Mouse (Mus musculus) megakaryocyte, adult 5-6 weeks (primary cell): ENCODE results near the gene Bcas3. TPM values are rescaled to one million over a fixed set of nuclear protein-coding genes. Genes with fewer than 3 reads are reported as not detected.
A peak's percentile ranks its signal among the peaks of the same experiment; 100 is the strongest.

Experiments used
- ATAC-seq: 2 replicates; pipeline ENCODE4 v1.8.0; 2016; ENCODE audit warnings: mild to moderate bottlenecking, inconsistent platforms; ENCODE audit not compliant: poor library complexity, severe bottlenecking
- total RNA-seq, 2 experiments: library from RNA; stranded (forward) in 1 of 2; stranded (reverse) in 1 of 2; fragments of 153-499, 151-499 nt in 1 of 2; fragments of 221-1000, 200-1000 nt in 1 of 2; gene quantifications; 2 replicates each; pipeline versions ENCODE4 v1.2.3 to v1.2.4; 2015 to 2017

Bcas3 gene
- total RNA-seq, 2 experiments from 2014 or later: 12.8 to 14.5 TPM

DNA sequence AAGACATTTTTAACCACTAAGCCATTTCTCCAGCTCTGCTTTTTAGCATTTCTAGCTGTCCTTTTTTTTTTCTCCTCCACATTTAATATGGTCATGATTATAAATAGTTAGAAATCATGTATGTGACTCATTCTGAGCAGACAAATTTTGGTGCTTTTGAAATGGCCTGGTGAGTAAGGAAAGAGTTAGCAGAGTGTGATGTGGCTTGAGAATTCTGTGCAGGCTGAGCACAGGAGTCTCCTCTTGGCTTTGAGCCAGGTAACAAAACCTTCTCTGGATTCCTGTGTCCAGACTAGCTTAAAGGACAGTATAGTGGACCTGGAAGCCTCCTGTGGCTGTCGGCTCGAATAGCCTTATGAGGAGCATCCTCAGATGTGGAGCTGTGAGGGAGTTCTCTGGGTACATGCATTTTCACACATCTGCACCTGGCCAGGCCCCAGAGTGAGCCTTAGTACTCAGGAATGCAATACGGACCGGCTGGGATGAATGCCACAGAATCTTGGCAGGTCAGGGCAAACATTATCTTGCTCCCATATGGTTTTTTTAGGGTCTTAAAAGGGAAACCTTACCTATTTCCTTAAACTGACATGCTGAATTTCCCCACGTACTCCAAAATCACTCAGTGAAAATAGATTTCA lies 256.5 kb downstream of the Bcas3 start:
- no peak for ATAC-seq

GRCm38 (mm10) chr11:85613035-85613434 lies 260.1 kb downstream of the Bcas3 start:
- no peak for ATAC-seq

GRCm38 (mm10) chr11:85613586-85613985 lies 260.6 kb downstream of the Bcas3 start:
- ATAC-seq: no peak

- no peak for ATAC-seq
These were observed 261.5 kb downstream of the Bcas3 start for GRCm38 (mm10) chr11:85614431-85614830.

DNA sequence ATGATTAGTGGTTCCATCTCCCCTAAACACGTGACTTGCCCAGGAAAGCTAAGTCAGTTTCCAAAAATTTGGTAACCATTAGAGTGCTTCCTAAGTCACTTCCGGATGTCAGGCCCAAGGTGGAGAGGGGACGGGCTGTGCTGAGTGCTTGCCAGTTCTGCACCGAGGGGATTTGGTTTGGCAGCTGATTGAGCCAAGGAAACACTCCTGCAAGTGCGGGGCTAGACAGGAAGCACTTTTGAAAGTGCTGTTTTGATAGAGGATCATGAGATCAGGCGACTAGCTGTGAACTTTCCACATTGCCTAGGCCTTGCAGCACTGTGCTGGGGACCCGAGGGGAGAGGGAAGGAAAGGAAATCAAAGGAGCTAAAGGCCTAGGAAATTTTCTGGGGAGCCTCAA lies 262.5 kb downstream of the Bcas3 start:
- ATAC-seq: no peak

- ATAC-seq: no peak
These were observed 268.5 kb downstream of the Bcas3 start for GRCm38 (mm10) chr11:85621486-85621885.

GRCm38 (mm10) chr11:85621994-85622393 lies 269.0 kb downstream of the Bcas3 start:
- ATAC-seq: no peak

DNA sequence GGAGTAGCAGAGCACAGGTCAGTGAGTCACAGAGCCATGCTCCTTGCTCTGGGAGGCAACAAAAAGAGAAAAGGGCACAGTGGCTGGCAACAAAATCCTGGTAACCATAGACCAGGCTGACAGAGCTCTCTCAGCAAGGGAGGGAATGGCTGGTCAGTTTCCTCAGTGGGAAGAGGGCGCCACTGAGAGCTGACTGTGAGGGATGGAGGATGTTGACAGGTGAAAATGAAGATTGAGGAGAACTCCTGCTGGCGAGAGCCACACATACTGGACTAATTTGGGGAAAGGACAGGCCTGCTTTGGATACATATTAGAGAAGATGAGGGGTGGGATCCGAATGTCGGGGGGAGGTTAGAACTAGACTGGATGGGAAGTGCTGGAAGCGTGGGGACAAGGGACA lies 272.2 kb downstream of the Bcas3 start:
- no peak for ATAC-seq

DNA sequence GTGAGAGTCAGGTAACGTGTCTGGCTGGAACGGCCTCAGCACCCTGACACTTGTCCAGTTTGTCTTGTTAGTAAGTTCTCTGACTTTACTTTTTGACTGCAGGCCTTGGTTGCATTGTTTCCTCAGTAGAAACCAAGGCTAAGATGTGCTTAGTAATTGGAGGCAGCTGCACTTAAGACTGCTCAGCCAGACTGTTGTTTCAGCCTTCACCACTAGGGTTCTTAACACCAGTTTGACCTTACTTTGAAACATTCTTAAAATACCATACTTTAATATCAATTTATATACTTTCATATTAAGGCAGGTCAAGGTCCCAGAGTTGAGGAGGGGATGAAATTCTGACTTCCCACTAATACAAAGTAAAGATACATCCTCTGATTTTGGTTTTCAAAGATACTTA lies 273.9 kb downstream of the Bcas3 start:
- no peak for ATAC-seq

GRCm38 (mm10) chr11:85627405-85627804 lies 274.4 kb downstream of the Bcas3 start:
- ATAC-seq: no peak

DNA sequence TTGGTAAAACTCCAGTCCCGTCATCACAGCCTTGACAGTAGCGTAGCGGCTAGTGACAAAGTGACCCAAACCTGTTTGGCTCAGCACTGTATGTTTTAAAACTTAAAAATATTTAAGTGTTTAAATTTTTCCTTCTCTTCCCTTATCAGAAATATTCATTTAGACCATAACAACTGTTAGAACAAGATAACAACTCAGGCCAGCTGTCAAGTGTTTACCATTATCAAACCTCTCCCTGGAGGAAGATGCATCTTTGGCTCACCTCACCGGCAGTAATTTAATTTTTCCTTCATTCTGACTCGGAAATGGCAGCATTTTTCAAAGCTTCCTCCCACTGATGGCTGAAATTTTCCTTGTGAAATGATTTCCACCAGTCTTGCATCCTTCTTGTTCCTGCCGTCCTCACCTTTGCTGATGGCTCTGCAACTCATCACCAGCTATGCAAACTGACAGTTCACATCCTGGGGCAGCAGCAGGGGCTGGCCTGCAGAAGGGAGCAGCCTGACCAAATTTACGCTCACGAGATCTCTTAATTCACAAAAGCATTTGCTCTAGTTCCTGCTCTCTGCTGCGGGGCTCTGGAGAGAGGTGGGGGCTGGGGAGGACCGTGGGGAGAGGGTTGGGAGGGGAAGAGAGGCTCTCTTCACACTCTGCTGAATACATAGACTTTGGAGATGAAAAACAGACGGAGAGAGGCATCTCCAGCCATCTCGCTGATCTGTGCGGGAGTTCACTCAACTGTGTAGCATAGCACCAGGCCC lies 275.5 kb downstream of the Bcas3 start:
- no peak for ATAC-seq

GRCm38 (mm10) chr11:85632568-85632981 lies 279.6 kb downstream of the Bcas3 start:
- no peak for ATAC-seq

DNA sequence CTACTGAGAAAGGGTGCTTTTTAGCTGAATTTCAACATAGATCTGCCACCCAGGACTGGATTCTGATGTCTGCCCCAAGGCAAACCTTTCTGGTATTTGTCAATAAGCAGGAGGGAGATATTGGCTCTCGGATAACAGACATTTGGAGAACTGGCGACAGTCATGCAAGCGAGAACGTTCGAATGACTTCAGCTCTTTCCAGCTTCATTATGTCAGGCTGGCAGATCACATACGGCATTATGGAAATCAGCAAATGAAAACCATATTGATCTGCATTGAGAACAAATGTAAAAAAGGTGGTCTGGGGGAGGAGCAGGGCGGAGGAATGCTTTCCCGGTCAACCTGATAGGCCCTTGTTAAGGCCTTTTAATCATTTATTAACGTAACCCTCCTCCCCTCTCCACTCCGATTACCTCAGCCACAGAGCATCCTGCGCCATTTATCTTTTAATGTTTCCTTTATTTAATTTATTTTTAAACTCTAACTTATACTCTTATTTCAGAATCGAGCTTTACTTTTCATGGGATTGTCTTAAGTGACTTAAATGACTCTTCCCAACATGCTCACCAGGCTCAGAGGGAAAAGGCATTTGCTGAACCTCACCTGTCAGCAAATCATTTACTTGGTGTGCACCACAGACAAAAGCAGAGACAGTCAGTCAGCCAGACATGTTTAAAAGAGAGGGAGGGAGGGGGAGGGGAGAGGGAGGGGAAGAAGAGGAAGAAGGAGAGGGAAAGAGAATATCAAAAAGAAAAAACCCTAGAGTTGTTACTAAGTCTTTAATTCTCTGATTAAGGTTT lies 285.9 kb downstream of the Bcas3 start:
- no peak for ATAC-seq

- no peak for ATAC-seq
These were observed 287.7 kb downstream of the Bcas3 start for GRCm38 (mm10) chr11:85640659-85641058.

DNA sequence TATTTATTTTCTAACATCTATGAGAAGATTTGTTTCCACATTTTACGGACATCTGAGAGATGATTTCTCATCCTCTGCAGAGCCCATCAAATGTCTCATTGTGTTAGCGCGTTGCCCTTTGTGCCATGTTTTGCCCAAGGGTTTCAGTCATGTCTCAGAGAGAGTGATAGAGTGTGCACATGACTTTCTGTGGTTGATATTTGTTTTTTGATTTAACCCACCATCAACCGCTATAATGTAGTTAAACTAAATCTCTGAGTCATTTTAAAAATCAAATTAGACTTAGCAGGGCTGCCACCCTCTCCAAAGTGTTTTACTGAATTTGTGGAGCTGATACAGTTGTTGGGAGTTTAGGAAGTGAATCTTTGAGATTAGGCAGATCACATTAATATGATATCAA lies 288.5 kb downstream of the Bcas3 start:
- no peak for ATAC-seq

DNA sequence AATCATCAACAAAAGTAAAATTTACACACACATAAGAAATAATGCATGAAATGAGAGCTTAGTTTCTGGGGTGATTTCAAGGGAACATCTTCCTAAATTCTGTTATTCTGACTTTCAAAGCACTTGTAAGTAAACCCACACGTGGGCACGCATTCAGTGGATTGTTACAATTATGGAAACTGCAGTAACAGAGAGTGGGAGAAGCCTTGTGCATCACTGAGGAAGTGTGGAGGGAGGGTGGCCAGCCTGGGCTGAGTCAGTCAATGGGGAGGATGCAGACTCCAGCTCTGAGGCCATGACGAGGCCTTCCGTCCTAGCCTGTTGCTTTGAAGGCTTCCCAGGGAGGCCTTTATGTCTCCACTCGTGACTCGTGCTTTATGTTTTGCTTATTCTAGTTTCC lies 289.6 kb downstream of the Bcas3 start:
- ATAC-seq: no peak

- ATAC-seq: no peak
These were observed 290.1 kb downstream of the Bcas3 start for GRCm38 (mm10) chr11:85643025-85643424.

DNA sequence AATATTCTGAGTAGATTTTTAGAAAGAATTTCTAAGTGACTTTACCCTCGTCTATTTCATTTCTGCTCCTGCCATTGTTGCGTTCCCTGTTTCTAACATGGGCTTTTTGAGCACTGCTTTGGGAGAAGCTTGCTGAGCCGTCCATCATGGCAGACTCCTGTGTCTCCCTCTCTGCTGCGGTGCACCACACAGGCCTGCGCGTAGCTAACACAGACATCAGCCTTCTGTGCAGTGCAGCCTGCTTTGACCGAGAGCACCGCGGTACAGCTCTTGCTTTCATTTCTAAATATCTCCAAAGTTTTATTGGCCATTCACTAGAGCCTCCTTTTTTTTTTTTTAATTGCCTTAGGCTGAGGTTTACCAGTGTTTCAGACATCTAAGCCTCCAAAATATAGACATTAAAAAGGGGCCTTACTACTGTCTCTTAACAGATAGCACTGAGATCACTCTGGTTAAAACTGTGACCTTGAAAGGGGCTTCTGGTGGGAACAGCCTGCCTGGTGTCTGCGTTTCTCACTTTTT lies 290.6 kb downstream of the Bcas3 start:
- no peak for ATAC-seq

GRCm38 (mm10) chr11:85644027-85644747 lies 291.2 kb downstream of the Bcas3 start:
- no peak for ATAC-seq

GRCm38 (mm10) chr11:85644748-85645060 lies 291.7 kb downstream of the Bcas3 start:
- ATAC-seq: 0 out of 2 replicates have a peak, but pooled peaks have one; percentile 38
